Mouse (Mus musculus) embryonic stem cell, embryonic (primary cell): ENCODE measurements around the gene Tead3.

ENCODE experiments used
- CTCF ChIA-PET, 4 experiments: fragments of 300-600 bp in 2 of 4; fragments of 350-600 bp in 2 of 4; sonication (Branson Sonifier 250); formaldehyde crosslinking; loops; one replicate each; lab custom pipeline; 2022; ENCODE audit warnings: inconsistent platforms in 2 of 4; lab: Charles Lee
- POLR2A ChIA-PET, 4 experiments: fragments of 300-600 bp in 2 of 4; fragments of 350-600 bp in 2 of 4; sonication (Branson Sonifier 250); formaldehyde crosslinking; loops; one replicate each; lab custom pipeline; 2022; ENCODE audit warnings: antibody characterized with exemption in 4 of 4, inconsistent platforms in 1 of 4; lab: Charles Lee

Gene Tead3

GRCm38 (mm10) chr17:28328946-28329345, 21.7 kb downstream of the Tead3 start:
- ChIA-PET CTCF (interaction anchor here in 2 of 4 experiments (0.7 to 1.4 kb wide), 5 partner anchors 22 to 203 kb away, joined by 3 to 4 read pairs (median 3); partner anchors contain the start of gene Tead3 (in 1 of the 2)), POLR2A (interaction anchor here in 3 of 4 experiments (0.7 to 45.8 kb wide), 62 partner anchors 5 to 775 kb away, joined by 3 to 990 read pairs (median 4); partner anchors contain the start of genes Fance (in 3 of the 3), Tead3 (in 3 of the 3), Def6 (in 2 of the 3) and Tulp1 (in 2 of the 3))

GRCm38 (mm10) chr17:28328366-28328928, 22.2 kb downstream of the Tead3 start, which contains the start of gene Rpl10a:
TSS of gene Rpl10a (plus strand) at chr17:28328471.
- POLR2A ChIA-PET: interaction anchor here (0.7 to 45.8 kb wide), 51 partner anchors 4 to 774 kb away, joined by 3 to 990 read pairs (median 5); partner anchors contain the start of genes Tead3 (in 3 of the 4), Fance (in 2 of the 4), Tulp1 (in 2 of the 4) and Def6 (in 1 of the 4)

GRCm38 (mm10) chr17:28327673-28328325, 22.8 kb downstream of the Tead3 start:
- POLR2A ChIA-PET: interaction anchor here (0.5 to 45.8 kb wide), 36 partner anchors 4 to 261 kb away, joined by 3 to 990 read pairs (median 4); partner anchors contain the start of genes Fance (in 3 of the 4), Def6 (in 1 of the 4), Ppard (in 1 of the 4) and Rpl10a (in 1 of the 4)
- CTCF ChIA-PET: interaction anchor here in 3 of 4 experiments (0.6 to 1.7 kb wide), 7 partner anchors 9 to 120 kb away, joined by 3 to 7 read pairs (median 5); partner anchors contain the start of genes Def6 (in 1 of the 3), Fance (in 1 of the 3) and Tead3 (in 1 of the 3)

More at GRCm38 (mm10) chr17:28328366-28328928, 22.2 kb downstream of the Tead3 start, which contains the start of gene Rpl10a:
- CTCF ChIA-PET: interaction anchor here in 1 of 4 experiments (1.0 to 1.4 kb wide), 3 partner anchors 23 to 204 kb away, joined by 3 to 7 read pairs (median 3); partner anchors contain the start of genes Def6 and Tead3

- ChIA-PET POLR2A (interaction anchor here (0.5 to 45.8 kb wide), 30 partner anchors 3 to 262 kb away, joined by 3 to 990 read pairs (median 4); partner anchors contain the start of genes Fance (in 3 of the 4), Def6 (in 1 of the 4), Rpl10a (in 1 of the 4) and Tead3 (in 1 of the 4)), CTCF (interaction anchor here in 3 of 4 experiments (0.6 to 1.7 kb wide), 8 partner anchors 10 to 234 kb away, joined by 3 to 7 read pairs (median 4); partner anchors contain the start of gene Def6 (in 1 of the 3))
These were observed 23.7 kb downstream of the Tead3 start for GRCm38 (mm10) chr17:28326951-28327350.

- CTCF ChIA-PET: interaction anchor here in 2 of 4 experiments (0.5 to 1.4 kb wide), 6 partner anchors 9 to 752 kb away, joined by 3 to 4 read pairs (median 4); partner anchors contain the start of gene Def6 (in 1 of the 2)
These were observed 24.9 kb downstream of the Tead3 start for GRCm38 (mm10) chr17:28325751-28326150.

GRCm38 (mm10) chr17:28324416-28324815, 26.2 kb downstream of the Tead3 start:
- ChIA-PET CTCF (interaction anchor here (0.6 to 2.2 kb wide), 15 partner anchors 8 to 228 kb away, joined by 3 to 10 read pairs (median 4); no protein-coding TSS in a partner anchor), POLR2A (interaction anchor here (0.7 to 45.8 kb wide), 20 partner anchors 0 to 1351 kb away, joined by 3 to 990 read pairs (median 4); partner anchors contain the start of genes Fance (in 2 of the 4), Tead3 (in 2 of the 4), Ppard (in 1 of the 4) and Rpl10a (in 1 of the 4))

More at GRCm38 (mm10) chr17:28325751-28326150, 24.9 kb downstream of the Tead3 start:
- POLR2A ChIA-PET: interaction anchor here in 3 of 4 experiments (0.6 to 45.8 kb wide), 9 partner anchors 2 to 100 kb away, joined by 3 to 990 read pairs (median 4); partner anchors contain the start of genes Fance (in 3 of the 3), Tead3 (in 2 of the 3), Rpl10a (in 1 of the 3) and Tulp1 (in 1 of the 3)

GRCm38 (mm10) chr17:28323786-28324185, 26.8 kb downstream of the Tead3 start:
- CTCF ChIA-PET: interaction anchor here (0.6 to 2.2 kb wide), 17 partner anchors 8 to 600 kb away, joined by 3 to 10 read pairs (median 3); no protein-coding TSS in a partner anchor

GRCm38 (mm10) chr17:28321700-28322099, 28.9 kb downstream of the Tead3 start:
- POLR2A ChIA-PET: interaction anchor here in 3 of 4 experiments (0.7 to 45.8 kb wide), 11 partner anchors 2 to 54 kb away, joined by 3 to 990 read pairs (median 4); partner anchors contain the start of genes Fance (in 2 of the 3), Rpl10a (in 1 of the 3), Tead3 (in 1 of the 3) and Tulp1 (in 1 of the 3)
- CTCF ChIA-PET: interaction anchor here in 3 of 4 experiments (0.5 to 1.3 kb wide), 6 partner anchors 16 to 114 kb away, joined by 3 to 7 read pairs (median 4); partner anchors contain the start of gene Def6 (in 1 of the 3)

More at GRCm38 (mm10) chr17:28323786-28324185, 26.8 kb downstream of the Tead3 start:
- POLR2A ChIA-PET: interaction anchor here (0.7 to 45.8 kb wide), 32 partner anchors 0 to 1350 kb away, joined by 3 to 990 read pairs (median 4); partner anchors contain the start of genes Fance (in 3 of the 4), Tead3 (in 2 of the 4), Def6 (in 1 of the 4) and Ppard (in 1 of the 4)

GRCm38 (mm10) chr17:28317725-28318124, 32.9 kb downstream of the Tead3 start:
- POLR2A ChIA-PET: interaction anchor here in 3 of 4 experiments (0.5 to 28.6 kb wide), 30 partner anchors 9 to 715 kb away, joined by 3 to 990 read pairs (median 5); partner anchors contain the start of genes Rpl10a (in 3 of the 3), Tead3 (in 2 of the 3), Def6 (in 1 of the 3) and Ppard (in 1 of the 3)
- CTCF ChIA-PET: interaction anchor here in 3 of 4 experiments (0.6 to 3.2 kb wide), 31 partner anchors 8 to 229 kb away, joined by 3 to 47 read pairs (median 5); partner anchors contain the start of genes Def6 (in 1 of the 3) and Ppard (in 1 of the 3)

GRCm38 (mm10) chr17:28317091-28317490, 33.5 kb downstream of the Tead3 start:
- CTCF ChIA-PET: interaction anchor here (0.6 to 3.2 kb wide), 50 partner anchors 8 to 691 kb away, joined by 3 to 47 read pairs (median 4); partner anchors contain the start of genes Ppard (in 2 of the 4), Def6 (in 1 of the 4) and Tcp11 (in 1 of the 4)
- POLR2A ChIA-PET: interaction anchor here (0.5 to 28.6 kb wide), 51 partner anchors 8 to 763 kb away, joined by 3 to 990 read pairs (median 4); partner anchors contain the start of genes Rpl10a (in 4 of the 4), Tead3 (in 3 of the 4), Def6 (in 1 of the 4) and Ppard (in 1 of the 4)

GRCm38 (mm10) chr17:28316476-28316875, 34.1 kb downstream of the Tead3 start:
- CTCF ChIA-PET: interaction anchor here (0.5 to 3.2 kb wide), 55 partner anchors 8 to 1384 kb away, joined by 3 to 47 read pairs (median 4); partner anchors contain the start of genes Ppard (in 2 of the 4), Def6 (in 1 of the 4), Phf1 (in 1 of the 4) and Tcp11 (in 1 of the 4)
- POLR2A ChIA-PET: interaction anchor here (0.6 to 28.6 kb wide), 46 partner anchors 8 to 763 kb away, joined by 3 to 990 read pairs (median 4); partner anchors contain the start of genes Rpl10a (in 4 of the 4), Tead3 (in 3 of the 4), Def6 (in 1 of the 4) and Ppard (in 1 of the 4)

- ChIA-PET POLR2A (interaction anchor here in 3 of 4 experiments (0.5 to 28.6 kb wide), 15 partner anchors 10 to 209 kb away, joined by 3 to 990 read pairs (median 7); partner anchors contain the start of genes Rpl10a (in 3 of the 3), Tead3 (in 1 of the 3) and Tulp1 (in 1 of the 3)), CTCF (interaction anchor here (0.5 to 3.2 kb wide), 24 partner anchors 11 to 1383 kb away, joined by 3 to 47 read pairs (median 6); partner anchors contain the start of genes Phf1 (in 1 of the 4) and Ppard (in 1 of the 4))
These were observed 34.9 kb downstream of the Tead3 start for GRCm38 (mm10) chr17:28315611-28316160.

- CTCF ChIA-PET: interaction anchor here (0.5 to 3.1 kb wide), 21 partner anchors 9 to 529 kb away, joined by 3 to 41 read pairs (median 5); partner anchors contain the start of gene Ppard (in 1 of the 4)
- POLR2A ChIA-PET: interaction anchor here (0.6 to 28.6 kb wide), 34 partner anchors 9 to 886 kb away, joined by 3 to 990 read pairs (median 4); partner anchors contain the start of genes Def6 (in 2 of the 4), Rpl10a (in 2 of the 4), Tead3 (in 1 of the 4) and Tulp1 (in 1 of the 4)
These were observed 36.8 kb downstream of the Tead3 start for GRCm38 (mm10) chr17:28313880-28314225.

GRCm38 (mm10) chr17:28313212-28313879, 37.3 kb downstream of the Tead3 start, which contains the start of gene Fance:
TSS of gene Fance (plus strand) at chr17:28313519.
- POLR2A ChIA-PET: interaction anchor here (0.5 to 28.6 kb wide), 39 partner anchors 9 to 886 kb away, joined by 3 to 990 read pairs (median 4); partner anchors contain the start of genes Def6 (in 2 of the 4), Ppard (in 2 of the 4), Rpl10a (in 2 of the 4) and Tead3 (in 1 of the 4)
- CTCF ChIA-PET: interaction anchor here (0.5 to 6.0 kb wide), 26 partner anchors 9 to 529 kb away, joined by 3 to 41 read pairs (median 5); partner anchors contain the start of genes Def6 (in 2 of the 4) and Ppard (in 1 of the 4)
